Mouse (Mus musculus) brain, embryonic 14.5 days (tissue): ENCODE results near the gene Mlxipl.

Experiments used
- CTCF ChIP-seq: fragments of 200-500 bp; IDR thresholded peaks from 2 replicates; pipeline ENCODE4 v1.5.1; 2012; ENCODE audit warnings: inconsistent platforms, mild to moderate bottlenecking, moderate library complexity, borderline replicate concordance; ENCODE audit not compliant: insufficient read depth, insufficient read length; ENCODE audit errors: extremely low read depth
- POLR2A ChIP-seq: fragments of 200-500 bp; IDR thresholded peaks from 2 replicates; pipeline ENCODE4 v1.6.1; 2012; ENCODE audit warnings: mild to moderate bottlenecking, inconsistent platforms, borderline replicate concordance; ENCODE audit not compliant: poor library complexity, insufficient read depth, insufficient read length, severe bottlenecking; ENCODE audit errors: extremely low read depth

- TF ChIP-seq POLR2A (no peak), CTCF (no peak)
Observed at GRCm38 (mm10) chr5:135166909-135167308, 77.2 kb downstream of the Mlxipl start.
